Mouse (Mus musculus): ENCODE measurements around the gene Sik3. TPM values are rescaled to one million over a fixed set of nuclear protein-coding genes. Genes with fewer than 3 reads are reported as not detected.
"Not testable (repeated sequence)": the region's sequence is repeated elsewhere in the genome, so short reads cannot be mapped to it uniquely, and the experiment has no call there.

Sik3 gene
- polyA plus RNA-seq, 1 experiment, result 22.2 TPM

- no peak for DNase-seq
- H3K4me3 ChIP-seq (replicated peaks; ENCODE audit: extremely low read depth, low read depth, low read length), result no peak overlapping the region
- peaks cover 3% of the 10 kb centered on the region; the same call in 1 of the 2 replicates for H3K4me1 ChIP-seq (ENCODE audit: control insufficient read depth, insufficient read depth, low read length)
- no peak for TF ChIP-seq POLR2A (IDR thresholded peaks at IDR 0.05; ENCODE audit: borderline replicate concordance, extremely low read depth, low read depth, low read length)
- no peak for TF ChIP-seq CTCF (IDR thresholded peaks at IDR 0.05; ENCODE audit: insufficient read depth, low read length)
- 87% methylated on average over 2 of the region's 2 CpGs for WGBS
Observed at GRCm38 (mm10) chr9:46129241-46129640, 116.6 kb downstream of the Sik3 start.

GRCm38 (mm10) chr9:46132821-46133220, 120.2 kb downstream of the Sik3 start:
- DNase-seq; H3K4me3 ChIP-seq (replicated peaks; ENCODE audit: extremely low read depth, low read depth, low read length); H3K4me1 ChIP-seq (ENCODE audit: control insufficient read depth, insufficient read depth, low read length): not testable (repeated sequence)

- H3K4me1 ChIP-seq (ENCODE audit: control insufficient read depth, insufficient read depth, low read length), result no peaks in the 10 kb centered on the region; the same call in none of the 2 replicates
- WGBS, result 35% methylated on average over 6 of the region's 6 CpGs
- TF ChIP-seq POLR2A (IDR thresholded peaks at IDR 0.05; ENCODE audit: borderline replicate concordance, extremely low read depth, low read depth, low read length), result no peak
- no peak for TF ChIP-seq CTCF (IDR thresholded peaks at IDR 0.05; ENCODE audit: insufficient read depth, low read length)
- H3K4me3 ChIP-seq (replicated peaks; ENCODE audit: extremely low read depth, low read depth, low read length), result no peak overlapping the region
- DNase-seq, result no peak
Observed at GRCm38 (mm10) chr9:46138831-46139230, 126.2 kb downstream of the Sik3 start.

- 67% methylated on average over 1 of the region's 1 CpGs for WGBS
- H3K4me3 ChIP-seq (replicated peaks; ENCODE audit: extremely low read depth, low read depth, low read length), result no peak overlapping the region
- TF ChIP-seq CTCF (IDR thresholded peaks at IDR 0.05; ENCODE audit: insufficient read depth, low read length) (no peak), POLR2A (IDR thresholded peaks at IDR 0.05; ENCODE audit: borderline replicate concordance, extremely low read depth, low read depth, low read length) (no peak)
- H3K4me1 ChIP-seq (ENCODE audit: control insufficient read depth, insufficient read depth, low read length), result no peaks in the 10 kb centered on the region; the same call in none of the 2 replicates
- DNase-seq, result no peak
Observed at GRCm38 (mm10) chr9:46140811-46141210, 128.2 kb downstream of the Sik3 start.

GRCm38 (mm10) chr9:46142031-46142430, 129.4 kb downstream of the Sik3 start:
- DNase-seq, result no peak
- TF ChIP-seq CTCF (IDR thresholded peaks at IDR 0.05; ENCODE audit: insufficient read depth, low read length) (no peak), POLR2A (IDR thresholded peaks at IDR 0.05; ENCODE audit: borderline replicate concordance, extremely low read depth, low read depth, low read length) (no peak)
- WGBS, result 65% methylated on average over 1 of the region's 1 CpGs

GRCm38 (mm10) chr9:46142492-46142891, 129.9 kb downstream of the Sik3 start:
- no peaks in the 10 kb centered on the region; the same call in none of the 2 replicates for H3K4me1 ChIP-seq (ENCODE audit: control insufficient read depth, insufficient read depth, low read length)
- WGBS, result 75% methylated on average over 1 of the region's 1 CpGs
- DNase-seq, result no peak
- TF ChIP-seq POLR2A (IDR thresholded peaks at IDR 0.05; ENCODE audit: borderline replicate concordance, extremely low read depth, low read depth, low read length) (no peak), CTCF (IDR thresholded peaks at IDR 0.05; ENCODE audit: insufficient read depth, low read length) (no peak)
- H3K4me3 ChIP-seq (replicated peaks; ENCODE audit: extremely low read depth, low read depth, low read length), result no peak overlapping the region

More at GRCm38 (mm10) chr9:46142031-46142430, 129.4 kb downstream of the Sik3 start:
- Histone ChIP-seq H3K4me3 (replicated peaks; ENCODE audit: extremely low read depth, low read depth, low read length) (no peak overlapping the region), H3K4me1 (ENCODE audit: control insufficient read depth, insufficient read depth, low read length) (no peaks in the 10 kb centered on the region; the same call in none of the 2 replicates)

- Histone ChIP-seq H3K4me1 (ENCODE audit: control insufficient read depth, insufficient read depth, low read length) (peaks cover 11% of the 10 kb centered on the region), H3K4me3 (replicated peaks; ENCODE audit: extremely low read depth, low read depth, low read length) (no peak overlapping the region)
- no peak for DNase-seq
- 83% methylated on average over 6 of the region's 6 CpGs for WGBS
- TF ChIP-seq POLR2A (IDR thresholded peaks at IDR 0.05; ENCODE audit: borderline replicate concordance, extremely low read depth, low read depth, low read length), result no peak
- TF ChIP-seq CTCF (IDR thresholded peaks at IDR 0.05; ENCODE audit: insufficient read depth, low read length), result no peak
Observed at GRCm38 (mm10) chr9:46144976-46145375, 132.4 kb downstream of the Sik3 start.

- no peak for TF ChIP-seq POLR2A (IDR thresholded peaks at IDR 0.05; ENCODE audit: borderline replicate concordance, extremely low read depth, low read depth, low read length)
- no peak for TF ChIP-seq CTCF (IDR thresholded peaks at IDR 0.05; ENCODE audit: insufficient read depth, low read length)
- 78% methylated on average over 3 of the region's 3 CpGs for WGBS
- H3K4me3 ChIP-seq (replicated peaks; ENCODE audit: extremely low read depth, low read depth, low read length), result no peak overlapping the region
- H3K4me1 ChIP-seq (ENCODE audit: control insufficient read depth, insufficient read depth, low read length), result peaks cover 26% of the 10 kb centered on the region
- DNase-seq, result no peak
Observed at GRCm38 (mm10) chr9:46146437-46146836, 133.8 kb downstream of the Sik3 start.

GRCm38 (mm10) chr9:46148723-46149122, 136.1 kb downstream of the Sik3 start:
- Histone ChIP-seq H3K4me3 (replicated peaks; ENCODE audit: extremely low read depth, low read depth, low read length) (no peak overlapping the region), H3K4me1 (ENCODE audit: control insufficient read depth, insufficient read depth, low read length) (peaks cover 30% of the 10 kb centered on the region)
- WGBS, result 95% methylated on average over 4 of the region's 4 CpGs
- no peak for DNase-seq
- TF ChIP-seq POLR2A (IDR thresholded peaks at IDR 0.05; ENCODE audit: borderline replicate concordance, extremely low read depth, low read depth, low read length) (no peak), CTCF (IDR thresholded peaks at IDR 0.05; ENCODE audit: insufficient read depth, low read length) (no peak)

- DNase-seq, result no peak
- WGBS, result 59% methylated on average over 5 of the region's 5 CpGs
- H3K4me3 ChIP-seq (replicated peaks; ENCODE audit: extremely low read depth, low read depth, low read length), result no peak overlapping the region
- H3K4me1 ChIP-seq (ENCODE audit: control insufficient read depth, insufficient read depth, low read length), result peaks cover 31% of the 10 kb centered on the region
- TF ChIP-seq CTCF (IDR thresholded peaks at IDR 0.05; ENCODE audit: insufficient read depth, low read length), result no peak
- TF ChIP-seq POLR2A (IDR thresholded peaks at IDR 0.05; ENCODE audit: borderline replicate concordance, extremely low read depth, low read depth, low read length), result no peak
Observed at GRCm38 (mm10) chr9:46149392-46149791, 136.8 kb downstream of the Sik3 start.

Measured in lung, adult 2 months (tissue).